Mouse (Mus musculus) bone marrow, adult 2 months (tissue): ENCODE measurements around the gene Srgap2. TPM values are rescaled to one million over a fixed set of nuclear protein-coding genes. Genes with fewer than 3 reads are reported as not detected.

Experiments
- H3K27ac ChIP-seq: fragments of 200-500 bp; 2 replicates; pipeline ENCODE4 v1.5.1; 2012; ENCODE audit warnings: low read depth, mild to moderate bottlenecking, control low read depth, inconsistent platforms, low read length; ENCODE audit not compliant: control insufficient read depth, poor library complexity, insufficient read depth
- H3K4me1 ChIP-seq: fragments of 200-500 bp; 2 replicates; pipeline ENCODE4 v1.6.1; 2011; ENCODE audit warnings: low read length; ENCODE audit not compliant: control insufficient read depth, insufficient read depth
- H3K4me3 ChIP-seq: fragments of 200-500 bp; replicated peaks from 2 replicates; pipeline ENCODE3; 2011; ENCODE audit warnings: mild to moderate bottlenecking, low read depth, low read length, control low read depth; ENCODE audit not compliant: control insufficient read depth
- CTCF ChIP-seq: fragments of 200-500 bp; IDR thresholded peaks from 2 replicates; pipeline ENCODE4 v1.5.1; 2011; ENCODE audit warnings: low read length, control low read depth; ENCODE audit not compliant: control insufficient read depth, insufficient read depth
- POLR2A ChIP-seq: fragments of 200-500 bp; IDR thresholded peaks from 2 replicates; pipeline ENCODE4 v1.6.1; 2011; ENCODE audit warnings: low read depth, mild to moderate bottlenecking, control low read depth, low read length, borderline replicate concordance; ENCODE audit not compliant: control insufficient read depth
- WGBS: fragments of 180-500 bp; shearing (Covaris S2); methylation state at CpG from one replicate; pipeline ENCODE4 v1.1.7; 2018; 5-methylcytosine and 5-hydroxymethylcytosine counted together
- polyA plus RNA-seq: library from polyadenylated mRNA; stranded (reverse); fragments of >200 nt; gene quantifications from 2 replicates; pipeline ENCODE4 v1.2.4, GENCODE M21; 2011; ENCODE audit warnings: low replicate concordance; ENCODE audit not compliant: missing spikeins, insufficient read depth, insufficient read length

The Srgap2 gene
- polyA plus RNA-seq, 1 experiment: 27.2 TPM

DNA sequence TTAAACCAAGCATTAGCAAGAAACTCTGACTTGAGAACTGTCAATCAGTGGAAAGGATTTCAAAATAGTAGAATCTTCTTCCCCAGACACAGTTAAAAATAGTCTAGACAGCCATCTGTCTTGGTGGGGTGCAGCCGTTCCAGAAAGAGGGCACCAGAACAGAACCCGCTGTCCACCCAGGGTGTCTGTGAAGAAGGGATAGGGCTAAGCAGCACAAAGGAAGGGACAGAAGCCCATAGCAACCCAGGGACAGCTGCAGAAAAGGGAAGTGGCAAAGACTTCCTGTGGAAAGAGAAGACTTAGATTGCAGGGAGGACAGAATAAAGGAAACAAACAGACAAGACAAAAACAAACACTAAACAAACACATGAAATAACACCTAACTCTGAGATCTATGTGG lies 34.8 kb downstream of the Srgap2 start:
- WGBS: 9% methylated on average over 2 of the region's 2 CpGs
- H3K27ac ChIP-seq: no peak overlapping the region
- TF ChIP-seq CTCF: no peak
- no peak for TF ChIP-seq POLR2A

GRCm38 (mm10) chr1:131491579-131491978 lies 35.6 kb downstream of the Srgap2 start:
- H3K4me3 ChIP-seq: no peak overlapping the region
- peaks cover 1% of the 10 kb centered on the region; the same call in 1 of the 2 replicates for H3K4me1 ChIP-seq
- no peak overlapping the region for H3K27ac ChIP-seq
- no peak for TF ChIP-seq POLR2A
- no peak for TF ChIP-seq CTCF
- 82% methylated on average over 4 of the region's 4 CpGs for WGBS

More for the DNA sequence above, 34.8 kb downstream of the Srgap2 start:
- Histone ChIP-seq H3K4me1 (peaks cover 1% of the 10 kb centered on the region; the same call in 1 of the 2 replicates), H3K4me3 (no peak overlapping the region)

DNA sequence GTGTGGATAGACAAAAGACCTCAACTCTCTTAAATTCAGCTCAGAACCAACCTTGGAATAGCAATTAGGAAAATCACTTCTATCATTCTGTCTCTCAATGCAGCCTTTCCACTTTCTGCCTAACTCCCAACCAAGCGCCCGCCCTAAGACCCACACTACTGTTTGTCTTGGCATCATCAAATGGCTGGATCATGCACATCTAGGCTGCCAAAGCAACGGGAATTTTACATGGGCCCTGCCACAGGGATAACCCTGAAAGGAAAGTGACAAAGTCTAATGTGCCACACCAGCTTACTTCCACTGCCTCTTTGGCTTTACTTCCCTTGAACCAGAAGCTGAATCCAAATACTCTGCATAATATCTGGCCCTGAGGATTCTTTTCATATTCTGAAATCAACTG lies 37.8 kb downstream of the Srgap2 start:
- no peak overlapping the region for H3K4me3 ChIP-seq
- WGBS: 81% methylated on average over 3 of the region's 3 CpGs
- TF ChIP-seq CTCF: no peak
- no peak for TF ChIP-seq POLR2A
- H3K4me1 ChIP-seq: peaks cover 1% of the 10 kb centered on the region; the same call in 1 of the 2 replicates
- H3K27ac ChIP-seq: no peak overlapping the region

- H3K27ac ChIP-seq: no peak overlapping the region
- WGBS: 59% methylated on average over 5 of the region's 5 CpGs
- no peak overlapping the region for H3K4me3 ChIP-seq
- TF ChIP-seq CTCF (no peak), POLR2A (no peak)
- no peaks in the 10 kb centered on the region; the same call in 1 of the 2 replicates for H3K4me1 ChIP-seq
These were observed 40.9 kb downstream of the Srgap2 start for GRCm38 (mm10) chr1:131486094-131486850.

DNA sequence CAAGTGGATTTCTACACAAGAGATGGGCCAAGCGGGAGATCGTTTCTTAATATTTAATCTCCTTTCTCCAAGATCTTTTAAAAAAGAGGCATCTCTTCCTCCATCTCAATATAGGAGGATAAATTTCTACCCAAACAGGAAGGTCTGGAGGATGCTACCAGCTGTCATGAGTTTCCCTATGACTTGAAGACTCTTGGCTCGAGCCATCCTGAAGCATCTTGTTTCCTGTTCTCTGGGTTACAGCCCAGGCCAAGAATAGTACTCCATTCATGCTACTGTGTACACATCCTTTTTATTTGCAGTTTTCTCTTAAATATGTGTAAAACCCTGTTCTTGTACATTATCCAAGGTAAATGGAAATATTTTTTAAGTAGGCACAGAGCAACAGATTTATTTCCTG lies 44.9 kb downstream of the Srgap2 start:
- no peaks in the 10 kb centered on the region; the same call in 1 of the 2 replicates for H3K4me1 ChIP-seq
- H3K27ac ChIP-seq: no peak overlapping the region
- WGBS: 66% methylated on average over 3 of the region's 3 CpGs
- H3K4me3 ChIP-seq: no peak overlapping the region
- TF ChIP-seq CTCF (no peak), POLR2A (no peak)

GRCm38 (mm10) chr1:131481391-131481790 lies 45.8 kb downstream of the Srgap2 start:
- no peak for TF ChIP-seq CTCF
- no peak for TF ChIP-seq POLR2A
- Histone ChIP-seq H3K4me3 (no peak overlapping the region), H3K27ac (no peak overlapping the region), H3K4me1 (no peaks in the 10 kb centered on the region; the same call in 1 of the 2 replicates)

GRCm38 (mm10) chr1:131478770-131479305 lies 48.3 kb downstream of the Srgap2 start:
- TF ChIP-seq CTCF: no peak
- TF ChIP-seq POLR2A: no peak
- Histone ChIP-seq H3K4me3 (no peak overlapping the region), H3K27ac (no peak overlapping the region), H3K4me1 (no peaks in the 10 kb centered on the region; the same call in 1 of the 2 replicates)
- WGBS: 72% methylated on average over 2 of the region's 2 CpGs

- TF ChIP-seq POLR2A: no peak
- TF ChIP-seq CTCF: no peak
- no peaks in the 10 kb centered on the region; the same call in 1 of the 2 replicates for H3K4me1 ChIP-seq
- no peak overlapping the region for H3K4me3 ChIP-seq
- no peak overlapping the region for H3K27ac ChIP-seq
These were observed 51.8 kb downstream of the Srgap2 start for GRCm38 (mm10) chr1:131475306-131475705.

- Histone ChIP-seq H3K4me1 (no peaks in the 10 kb centered on the region; the same call in 1 of the 2 replicates), H3K4me3 (no peak overlapping the region), H3K27ac (no peak overlapping the region)
- TF ChIP-seq CTCF (no peak), POLR2A (no peak)
These were observed 53.5 kb downstream of the Srgap2 start for GRCm38 (mm10) chr1:131473631-131474118.
